Mouse (Mus musculus): Measurements from ENCODE around the gene Sbk3.

Gene Sbk3

DNA sequence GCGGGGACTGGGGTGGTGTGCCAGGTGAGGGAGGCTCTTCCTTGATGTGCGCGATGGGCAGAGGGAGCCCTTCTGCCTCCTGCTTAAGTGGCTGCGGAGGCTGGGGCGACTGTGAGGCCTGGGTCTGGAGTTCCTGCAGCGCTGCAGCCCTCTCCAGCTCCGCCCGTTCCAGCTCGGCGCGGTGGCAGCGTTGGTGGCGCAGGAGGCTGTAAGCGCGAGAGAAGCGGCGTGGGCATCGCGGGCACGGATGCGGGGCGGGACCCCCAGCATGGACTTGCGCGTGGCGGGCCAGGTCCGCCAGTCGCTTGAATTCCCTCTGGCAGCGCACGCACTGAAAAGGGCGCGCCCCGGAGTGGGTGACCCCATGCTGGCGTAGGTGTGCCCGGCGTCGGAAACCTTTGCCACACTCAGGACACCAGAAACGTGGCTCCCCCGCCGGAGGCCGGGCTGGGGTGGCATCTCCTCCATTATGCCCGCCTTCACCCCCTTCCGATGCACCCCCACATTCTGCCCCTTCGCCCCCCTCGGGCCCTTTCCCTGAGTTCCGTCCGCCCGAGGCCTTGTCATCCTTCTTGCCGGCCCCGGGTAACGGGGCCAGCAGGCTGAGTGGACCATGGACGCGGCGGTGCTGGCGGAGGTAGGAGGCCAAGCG is 22.5 kb upstream of the Sbk3 start:
- in situ Hi-C loops (cut with MseI, MboI), result no loop called here

- in situ Hi-C loops (cut with MseI, MboI), result no loop called here
Observed at GRCm38 (mm10) chr7:4988250-4988649, 17.3 kb upstream of the Sbk3 start.

- in situ Hi-C loops (cut with MseI, MboI), result no loop called here
Observed at GRCm38 (mm10) chr7:4976832-4977231, 5.9 kb upstream of the Sbk3 start.

DNA sequence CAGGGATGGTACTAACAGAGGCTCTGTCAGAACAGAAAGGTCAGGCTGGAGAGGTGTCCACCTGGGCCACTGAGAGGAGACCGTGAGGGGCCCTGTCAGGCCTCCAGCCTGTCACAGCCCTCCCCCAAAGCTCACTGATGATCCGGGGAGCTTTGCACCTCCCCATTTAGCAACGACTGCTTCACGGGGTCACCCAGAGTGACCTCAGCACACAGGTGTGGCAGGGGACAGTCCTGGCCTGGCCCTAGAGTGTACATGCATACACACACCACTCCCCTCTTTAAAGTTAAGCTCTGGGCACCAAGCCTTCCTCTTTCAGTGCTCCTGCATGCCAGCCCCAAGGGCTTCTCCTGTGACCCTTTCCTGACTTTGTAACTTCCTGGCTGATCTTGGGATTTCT is 4.5 kb upstream of the Sbk3 start:
- in situ Hi-C loops (cut with MseI, MboI), result no loop called here

- in situ Hi-C loops (cut with MseI, MboI), result no loop called here
Observed at GRCm38 (mm10) chr7:4972321-4973047, 1.5 kb upstream of the Sbk3 start.

DNA sequence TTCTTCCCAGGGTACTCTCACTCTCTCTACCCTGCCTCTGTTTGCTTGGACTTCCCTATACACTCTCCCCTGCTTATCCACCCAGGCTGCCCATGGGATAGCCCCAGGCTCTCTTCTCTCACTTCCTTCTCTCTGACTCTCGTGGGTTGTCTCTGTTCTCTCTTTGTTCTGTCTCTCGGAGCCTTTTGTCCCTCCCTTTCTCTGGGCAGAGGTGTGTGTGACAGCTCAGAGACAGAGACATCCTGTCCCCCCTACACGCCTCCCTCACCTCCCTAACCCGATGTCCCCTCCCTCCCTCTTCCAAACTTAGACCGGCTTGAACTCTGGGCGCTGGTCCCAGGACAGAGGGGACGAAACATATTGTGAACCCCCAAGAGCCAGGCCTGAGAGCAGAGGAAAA is 742 bp upstream of the Sbk3 start:
- in situ Hi-C loops (cut with MseI, MboI), result no loop called here

- in situ Hi-C loops (cut with MseI, MboI), result no loop called here
Observed at GRCm38 (mm10) chr7:4964988-4965387, 6.0 kb downstream of the Sbk3 start.

DNA sequence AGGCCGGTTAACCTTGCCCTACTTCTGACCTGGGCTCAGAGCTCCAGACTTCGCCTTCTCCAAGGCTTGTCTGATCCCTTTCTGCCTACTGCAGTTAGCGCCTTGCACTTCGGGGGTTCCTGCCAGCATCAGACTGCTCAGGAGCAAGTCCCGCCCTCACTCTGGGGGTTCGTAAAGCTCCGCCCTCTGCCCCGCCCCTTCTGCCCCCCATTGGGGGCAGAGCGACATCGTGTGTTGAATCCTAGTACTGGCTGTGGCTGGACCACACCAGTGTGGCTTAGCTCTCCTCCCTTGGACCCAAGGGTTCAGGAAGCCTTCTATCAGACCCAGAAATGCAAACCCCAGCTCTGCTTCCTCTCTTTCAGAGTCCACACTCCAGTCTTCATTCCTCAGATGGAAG is 6.7 kb downstream of the Sbk3 start, which contains the start of gene Sbk2:
Gene Sbk2 (minus strand): TSS at position 135 of the 400 bp plus-strand sequence.
- in situ Hi-C loops (cut with MseI, MboI), result no loop called here

- in situ Hi-C loops (cut with MseI, MboI), result no loop called here
Observed at GRCm38 (mm10) chr7:4963527-4963926, 7.4 kb downstream of the Sbk3 start.

DNA sequence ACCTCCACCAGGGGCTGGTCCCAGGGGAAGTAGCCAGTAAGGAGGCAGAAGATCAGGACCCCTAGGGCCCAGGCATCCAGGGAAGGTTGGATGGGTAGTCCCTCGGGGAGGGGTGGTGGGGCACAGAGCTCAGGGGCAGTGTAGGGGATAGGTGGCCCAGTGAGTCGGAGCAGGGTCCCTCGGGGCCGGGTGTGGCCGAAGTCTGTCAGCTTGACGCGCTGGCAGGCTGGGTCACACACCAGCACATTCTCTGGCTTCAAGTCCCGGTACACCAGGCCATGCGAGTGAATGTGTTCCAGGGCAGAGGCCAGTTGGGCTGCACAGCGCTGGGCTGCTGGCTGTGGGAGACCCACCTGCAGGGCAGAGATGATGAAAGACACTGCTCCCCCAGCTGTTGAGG is 13.6 kb downstream of the Sbk3 start:
- in situ Hi-C loops (cut with MseI, MboI), result no loop called here

- in situ Hi-C loops (cut with MseI, MboI), result no loop called here
Observed at GRCm38 (mm10) chr7:4953815-4954445, 17.0 kb downstream of the Sbk3 start.

DNA sequence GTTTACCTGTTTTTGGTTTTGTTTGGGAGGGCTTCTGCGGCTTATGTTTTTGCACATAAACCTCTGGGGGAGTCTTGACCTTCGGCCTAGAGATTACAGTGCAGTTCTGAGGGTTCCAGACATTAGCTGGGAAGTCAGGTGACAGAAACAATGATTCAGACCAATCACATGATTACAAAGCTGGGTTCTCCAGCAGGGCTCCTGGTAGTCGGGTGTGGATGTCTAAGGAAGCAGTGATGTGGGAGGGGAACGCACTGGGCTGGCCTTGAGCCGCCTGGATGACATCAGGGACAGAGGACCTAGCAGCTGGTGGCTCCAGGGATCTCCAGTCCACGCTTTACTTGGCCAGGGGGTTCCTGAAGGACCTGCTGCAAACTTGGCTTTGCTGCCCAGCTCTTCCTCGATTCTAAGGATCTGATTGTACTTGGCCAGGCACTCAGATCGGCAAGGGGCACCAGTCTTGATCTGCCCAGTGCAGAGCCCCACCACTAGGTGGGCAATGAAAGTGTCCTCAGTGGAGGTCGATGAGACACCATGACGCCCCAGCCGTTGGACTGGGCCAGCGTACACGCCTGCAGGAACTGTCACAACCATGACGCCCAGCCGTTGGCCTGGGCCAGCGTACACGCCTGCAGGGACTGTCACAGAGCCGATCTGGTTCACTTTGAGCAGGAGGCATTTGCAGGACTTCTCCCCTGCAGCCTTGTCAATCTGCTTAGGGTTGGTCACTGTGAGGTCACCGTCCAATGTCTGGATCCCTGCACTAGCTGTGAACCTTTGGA is 20.2 kb downstream of the Sbk3 start:
- in situ Hi-C loops (cut with MseI, MboI), result no loop called here

DNA sequence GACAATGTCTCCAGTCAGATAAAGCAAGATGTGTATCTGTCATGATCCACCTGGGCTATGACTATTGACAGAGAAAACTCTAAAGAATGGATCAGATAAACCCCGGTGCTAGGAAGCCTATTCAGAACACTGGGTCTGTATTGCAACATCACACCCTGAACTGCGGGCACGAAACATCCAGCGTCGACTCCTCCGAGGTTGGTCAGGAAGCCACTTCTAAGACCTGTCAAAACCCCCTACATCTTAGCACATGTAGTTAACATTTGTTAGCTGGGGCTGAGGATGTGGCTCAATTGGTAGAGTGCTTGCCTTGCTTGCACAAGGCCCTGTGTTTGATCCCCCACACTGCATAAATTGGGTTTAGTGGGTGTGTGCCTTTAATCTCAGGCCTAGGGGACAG is 22.6 kb downstream of the Sbk3 start:
- in situ Hi-C loops (cut with MseI, MboI), result loop anchor here in 1 of 2 experiments (10.0 kb wide), 1 partner anchor 96 kb away; no protein-coding TSS in a partner anchor

DNA sequence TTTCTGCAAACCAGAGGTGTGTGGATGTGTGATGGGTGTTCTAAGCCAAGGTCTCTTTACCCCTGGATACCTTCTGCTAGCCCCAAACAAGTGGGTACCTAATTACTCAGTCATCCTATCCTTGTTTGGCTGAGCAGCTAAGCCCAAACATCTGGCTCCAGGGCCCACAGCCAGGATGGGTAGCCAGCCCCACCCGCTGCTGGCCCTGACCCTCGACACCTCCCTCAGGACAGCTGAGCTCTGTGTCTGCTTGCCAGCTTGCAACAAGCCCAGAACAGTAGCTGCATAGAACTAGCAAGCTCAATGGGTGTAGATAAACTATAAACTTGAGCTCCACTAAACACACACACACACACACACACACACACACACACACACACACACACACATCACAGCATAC is 23.1 kb downstream of the Sbk3 start:
- in situ Hi-C loops (cut with MseI, MboI), result loop anchor here in 1 of 2 experiments (10.0 kb wide), 1 partner anchor 97 kb away; no protein-coding TSS in a partner anchor

- in situ Hi-C loops (cut with MseI, MboI), result loop anchor here (5.0 to 10.0 kb wide), 2 partner anchors 101 to 104 kb away; no protein-coding TSS in a partner anchor
Observed at GRCm38 (mm10) chr7:4943223-4943815, 27.6 kb downstream of the Sbk3 start.

GRCm38 (mm10) chr7:4942673-4943072 is 28.3 kb downstream of the Sbk3 start:
- in situ Hi-C loops (cut with MseI, MboI), result loop anchor here (5.0 to 10.0 kb wide), 2 partner anchors 102 to 105 kb away; no protein-coding TSS in a partner anchor

DNA sequence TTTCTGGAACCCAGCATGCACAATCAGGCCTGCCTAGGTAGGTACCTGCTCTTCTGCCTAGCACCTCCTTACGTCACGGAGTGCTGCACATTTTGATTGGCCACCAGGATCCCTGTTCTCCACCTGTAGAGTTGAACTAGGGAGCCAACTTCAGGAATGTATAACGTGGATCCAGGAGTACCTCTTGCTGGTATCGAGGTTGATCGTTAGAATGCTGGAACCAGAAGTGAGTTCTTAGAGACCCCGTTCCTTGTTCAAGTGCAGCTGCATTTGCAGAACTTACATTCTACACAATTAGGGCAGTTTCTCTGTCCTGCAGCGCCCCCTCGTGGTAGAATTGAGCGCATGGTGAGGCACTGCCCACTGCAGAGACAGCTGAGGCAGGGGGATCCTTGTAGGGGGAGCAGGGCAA is 30.9 kb downstream of the Sbk3 start:
- in situ Hi-C loops (cut with MseI, MboI), result loop anchor here (5.0 to 10.0 kb wide), 2 partner anchors 105 to 107 kb away; no protein-coding TSS in a partner anchor

DNA sequence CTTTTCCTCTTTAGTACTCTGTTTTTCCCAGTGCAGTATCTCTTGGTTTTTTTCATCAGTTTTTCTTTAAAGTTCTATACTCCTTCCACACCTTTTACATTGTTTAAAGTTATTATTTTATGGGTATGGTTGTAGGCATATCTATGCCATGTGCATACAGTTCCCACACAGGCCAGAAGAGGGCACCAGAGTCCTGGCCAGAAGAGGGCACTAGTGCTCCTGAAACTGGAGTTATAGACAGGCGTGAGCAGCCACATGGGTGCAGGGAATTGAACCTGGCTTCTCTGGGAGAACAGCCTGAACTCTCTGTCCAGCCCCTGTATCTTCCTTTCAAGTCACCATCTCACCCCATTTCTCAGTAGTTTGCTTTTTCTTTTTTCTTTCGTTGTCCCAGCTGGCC is 32.5 kb downstream of the Sbk3 start:
- in situ Hi-C loops (cut with MseI, MboI), result no loop called here

DNA sequence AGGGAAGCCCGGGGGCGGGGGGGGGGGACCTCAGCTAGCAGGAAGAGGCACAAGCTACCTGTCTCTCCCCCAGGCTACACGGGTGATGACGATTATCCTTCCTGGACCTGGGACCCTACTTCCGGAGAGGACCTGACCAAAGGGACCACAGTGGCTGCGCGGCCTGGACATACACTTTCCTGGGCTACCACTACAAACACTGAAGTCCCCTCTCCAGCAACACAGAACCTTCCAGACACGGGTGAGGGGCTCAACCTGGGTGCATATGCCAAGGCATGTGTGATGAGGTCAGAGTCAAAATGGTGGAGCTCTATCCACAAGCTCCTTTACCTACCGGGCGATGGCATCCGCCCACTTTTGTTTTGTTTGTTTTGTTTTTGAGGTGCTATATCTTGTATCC is 33.6 kb downstream of the Sbk3 start:
- in situ Hi-C loops (cut with MseI, MboI), result no loop called here

DNA sequence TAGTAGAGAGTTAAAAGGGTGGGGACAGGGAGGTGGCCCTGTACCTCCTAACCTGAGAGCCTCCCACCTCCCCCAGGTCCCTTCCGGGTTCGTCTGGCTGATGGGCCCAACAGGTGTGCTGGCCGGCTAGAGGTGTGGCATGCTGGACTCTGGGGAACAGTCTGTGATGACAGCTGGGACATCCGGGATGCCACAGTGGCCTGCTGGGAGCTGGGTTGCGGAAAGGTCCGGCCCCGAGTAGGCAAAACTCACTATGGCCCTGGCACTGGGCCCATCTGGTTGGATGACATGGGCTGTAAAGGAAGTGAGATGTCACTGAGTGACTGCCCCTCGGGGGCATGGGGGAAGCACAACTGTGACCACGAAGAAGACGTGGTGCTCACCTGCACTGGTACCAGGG is 34.1 kb downstream of the Sbk3 start:
- in situ Hi-C loops (cut with MseI, MboI), result no loop called here
